Mouse (Mus musculus) heart, postnatal 10 days (tissue): ENCODE measurements around the gene Rims4. TPM values are rescaled to one million over a fixed set of nuclear protein-coding genes. Genes with fewer than 3 reads are reported as not detected.

Source experiments
- total RNA-seq, 2 experiments: library from RNA; stranded (reverse); gene quantifications; 2 replicates each; pipeline ENCODE4 v1.2.3; 2021

Gene Rims4
- total RNA-seq, 2 experiments from 2014 or later = 0.17 to 0.27 TPM

Other genes starting within 250 kb of the Rims4 start
- 1 to 10 TPM; 1.6 to 1.7 TPM for gene Ada, start 168.4 kb downstream of the Rims4 start, total RNA-seq
- gene Ccn5, start 97.8 kb downstream of the Rims4 start, total RNA-seq = 1 to 10 TPM in 1 of 2 experiments, under 1 TPM in 1; 0.97 to 1.1 TPM
- not detected for gene Kcnk15, start 65.0 kb downstream of the Rims4 start, total RNA-seq
- gene Ywhab, start 76.3 kb upstream of the Rims4 start, total RNA-seq = 100 to 1,000 TPM; 138 to 139 TPM
- gene Pabpc1l, start 106.8 kb upstream of the Rims4 start, total RNA-seq = under 1 TPM; 0.77 to 0.91 TPM
- 10 to 100 TPM; 20.9 to 21.4 TPM for gene Stk4, start 151.6 kb upstream of the Rims4 start, total RNA-seq
- gene Tomm34, start 152.5 kb upstream of the Rims4 start, total RNA-seq = 10 to 100 TPM; 22.8 to 25.9 TPM